Mouse (Mus musculus): ENCODE results near the gene Oit3.
A peak's percentile ranks its signal among the peaks of the same experiment; 100 is the strongest.

Gene Oit3

GRCm38 (mm10) chr10:59441735-59442134 is at the start of gene Oit3:
TSS of gene Oit3 (minus strand) at chr10:59441778.
- no peak for DNase-seq

GRCm38 (mm10) chr10:59490920-59491319 is 49.3 kb upstream of the Oit3 start:
- DNase-seq, result peak; percentile 36

GRCm38 (mm10) chr10:59489411-59489810 is 47.8 kb upstream of the Oit3 start:
- DNase-seq, result no peak

- no peak for DNase-seq
Measured at GRCm38 (mm10) chr10:59487351-59487750, 45.8 kb upstream of the Oit3 start.

GRCm38 (mm10) chr10:59484318-59484717 is 42.7 kb upstream of the Oit3 start:
- DNase-seq, result no peak

GRCm38 (mm10) chr10:59481381-59481780 is 39.8 kb upstream of the Oit3 start:
- no peak for DNase-seq

- DNase-seq, result no peak
Measured at GRCm38 (mm10) chr10:59470451-59470850, 28.9 kb upstream of the Oit3 start.

GRCm38 (mm10) chr10:59467297-59467696 is 25.7 kb upstream of the Oit3 start:
- no peak for DNase-seq

- no peak for DNase-seq
Measured at GRCm38 (mm10) chr10:59466626-59467025, 25.0 kb upstream of the Oit3 start.

- DNase-seq, result no peak
Measured at GRCm38 (mm10) chr10:59465546-59465945, 24.0 kb upstream of the Oit3 start.

- no peak for DNase-seq
Measured at GRCm38 (mm10) chr10:59462307-59462706, 20.7 kb upstream of the Oit3 start.

GRCm38 (mm10) chr10:59459767-59460166 is 18.2 kb upstream of the Oit3 start:
- DNase-seq, result no peak

GRCm38 (mm10) chr10:59454631-59455030 is 13.1 kb upstream of the Oit3 start:
- DNase-seq, result no peak

- peak; percentile 25 for DNase-seq
Measured at GRCm38 (mm10) chr10:59451839-59452238, 10.3 kb upstream of the Oit3 start.

GRCm38 (mm10) chr10:59447546-59447945 is 6.0 kb upstream of the Oit3 start:
- DNase-seq, result no peak

- DNase-seq, result peak; percentile 50
Measured at GRCm38 (mm10) chr10:59446911-59447437, 5.4 kb upstream of the Oit3 start.

GRCm38 (mm10) chr10:59444635-59445034 is 3.1 kb upstream of the Oit3 start:
- no peak for DNase-seq

- no peak for DNase-seq
Measured at GRCm38 (mm10) chr10:59444106-59444505, 2.5 kb upstream of the Oit3 start.

GRCm38 (mm10) chr10:59443212-59443611 is 1.6 kb upstream of the Oit3 start:
- peak; percentile 55 for DNase-seq

GRCm38 (mm10) chr10:59440177-59440576 is 1.4 kb downstream of the Oit3 start:
- DNase-seq, result no peak

GRCm38 (mm10) chr10:59439508-59439931 is 2.1 kb downstream of the Oit3 start:
- peak; percentile 70 for DNase-seq

- no peak for DNase-seq
Measured at GRCm38 (mm10) chr10:59438651-59439050, 2.9 kb downstream of the Oit3 start.

GRCm38 (mm10) chr10:59435746-59436145 is 5.8 kb downstream of the Oit3 start:
- no peak for DNase-seq

- no peak for DNase-seq
Measured at GRCm38 (mm10) chr10:59430701-59431218, 10.8 kb downstream of the Oit3 start.

GRCm38 (mm10) chr10:59429448-59430135 is 12.0 kb downstream of the Oit3 start:
- no peak for DNase-seq

All from kidney, postnatal 10 days (tissue).